In the genomic region with DNA sequence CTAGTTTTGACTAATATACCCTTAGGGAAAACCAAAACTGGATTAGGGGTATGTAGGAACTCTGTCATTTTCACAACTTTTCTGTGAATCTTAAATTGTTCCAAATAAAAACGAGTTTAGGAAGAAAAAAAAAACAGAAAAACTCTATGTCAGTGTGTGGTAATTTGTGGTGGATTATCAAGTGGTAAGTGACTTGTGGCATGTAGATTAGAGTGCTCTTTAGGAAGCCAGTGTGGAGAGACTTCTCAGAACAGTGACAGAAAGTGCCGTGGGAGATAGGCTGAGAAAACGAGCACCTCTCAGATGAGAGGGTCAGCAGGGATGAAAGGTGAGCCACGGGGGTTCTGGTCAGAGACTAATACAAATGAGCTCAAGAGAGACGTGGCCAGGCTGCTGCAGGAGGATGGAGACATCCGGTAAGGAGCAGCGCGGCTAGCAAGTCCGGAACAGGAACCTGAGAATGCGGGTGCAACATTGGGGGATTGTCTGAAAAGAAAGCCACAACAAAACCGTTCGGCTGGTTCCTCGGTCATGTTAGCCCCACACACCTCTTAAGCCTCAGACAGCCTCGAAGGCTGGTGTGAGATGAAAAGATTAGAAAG, we compare ENCODE assay signal across 8 mouse cellular contexts.
DNase-seq lines count a peak whose midpoint lies in the region; ATAC-seq and TF ChIP-seq lines count a peak whose summit lies in the region.
"Had no signal": no experiment of that assay in that cellular context is flagged by ENCODE, and none has a peak within 500 bp of the region (broad histone marks: within the 10 kb centered on the region; RNA-seq: fewer than 3 reads in every experiment).

No protein-coding gene starts in this region.

- no peak for TF ChIP-seq POLR2A in small intestine, adult 2 months (IDR thresholded peaks at IDR 0.05; ENCODE audit: low read depth, low read length)

- no peak overlapping the region for H3K4me3 ChIP-seq in lung, embryonic 15.5 days
- no peak overlapping the region for H3K4me3 ChIP-seq in limb, embryonic 10.5 days
- peak overlapping the region; percentile 11; the same call in 1 of the 2 replicates for H3K4me3 ChIP-seq in small intestine, adult 2 months (ENCODE audit: low read depth, low read length)

- 9% methylated on average over 14 of the region's 14 CpGs for WGBS in lung, embryonic 15.5 days
- 39% methylated on average over 14 of the region's 14 CpGs for WGBS in limb, embryonic 10.5 days
- 47% methylated on average over 14 of the region's 14 CpGs for WGBS in small intestine, adult 2 months

- H3K9me3 ChIP-seq in lung, embryonic 15.5 days: no peaks in the 10 kb centered on the region
- H3K9me3 ChIP-seq in limb, embryonic 10.5 days (replicated peaks): no peaks in the 10 kb centered on the region

- H3K4me2 ChIP-seq in lung, embryonic 15.5 days: peak overlapping the region; percentile 41

- no peak overlapping the region for H3K27ac ChIP-seq in lung, embryonic 15.5 days
- no peak overlapping the region for H3K27ac ChIP-seq in limb, embryonic 10.5 days
- no peak overlapping the region for H3K27ac ChIP-seq in small intestine, adult 2 months (ENCODE audit: insufficient read depth, low read depth, low read length)

- ATAC-seq in lung, embryonic 15.5 days (ENCODE audit: borderline replicate concordance, extremely low read depth, low FRiP score, low TSS enrichment): no peak
- no peak for ATAC-seq in cerebellum, adult (ENCODE audit: insufficient number of reproducible peaks, low FRiP score, low TSS enrichment)

- no peak for DNase-seq in lung, postnatal 25 days (ENCODE audit: low spot score)
- peak; percentile 38 for DNase-seq in embryo, embryonic 10 days (ENCODE audit: low spot score)
- DNase-seq in limb, embryonic 10.5 days (ENCODE audit: low spot score): peak; percentile 38
- no peak for DNase-seq in ovary, postnatal 36 days (ENCODE audit: low spot score)
- DNase-seq: cerebellum, postnatal 10 days had no signal

- H3K36me3 ChIP-seq in lung, embryonic 15.5 days: no peaks in the 10 kb centered on the region
- no peaks in the 10 kb centered on the region for H3K36me3 ChIP-seq in limb, embryonic 10.5 days
- no peaks in the 10 kb centered on the region for H3K36me3 ChIP-seq in small intestine, adult 2 months (ENCODE audit: control insufficient read depth, insufficient read depth, low read length)

- no peak overlapping the region for H3K9ac ChIP-seq in lung, embryonic 15.5 days

- peaks cover 17% of the 10 kb centered on the region for H3K4me1 ChIP-seq in lung, embryonic 15.5 days
- H3K4me1 ChIP-seq in limb, embryonic 10.5 days: peaks cover 5% of the 10 kb centered on the region; the same call in 1 of the 2 replicates
- H3K4me1 ChIP-seq in small intestine, adult 2 months (ENCODE audit: control insufficient read depth, insufficient read depth, insufficient read length, low read length): no peaks in the 10 kb centered on the region

- H3K27me3 ChIP-seq in lung, embryonic 15.5 days: no peaks in the 10 kb centered on the region
- no peaks in the 10 kb centered on the region for H3K27me3 ChIP-seq in limb, embryonic 10.5 days (ENCODE audit: low read depth, poor library complexity, severe bottlenecking)
- peaks cover 3% of the 10 kb centered on the region; the same call in 1 of the 2 replicates for H3K27me3 ChIP-seq in small intestine, adult 2 months (ENCODE audit: control insufficient read depth, insufficient read depth, low read length)

- TF ChIP-seq CTCF in small intestine, adult 2 months (IDR thresholded peaks at IDR 0.05; ENCODE audit: extremely low read depth, insufficient read length, insufficient replicate concordance, low read depth, low read length): no peak

Comparison
In these comparisons a context has a peak if more than half of its experiments do, and no peak if none do; other contexts are left out.
1. DNase-seq: peak in embryo, embryonic 10 days (single experiment) and limb, embryonic 10.5 days (single experiment); none in lung, postnatal 25 days (single experiment) and ovary, postnatal 36 days (single experiment).